Mouse (Mus musculus) cerebellum, adult 11-12 months (tissue): Measurements from ENCODE around the gene Sdcbp2.
A peak's percentile ranks its signal among the peaks of the same experiment; 100 is the strongest.
"Not testable (repeated sequence)": the region's sequence is repeated elsewhere in the genome, so short reads cannot be mapped to it uniquely, and the experiment has no call there.

Source experiments
- DNase-seq: peaks from one replicate; pipeline ENCODE4 v3.0.0; 2022

Gene Sdcbp2

DNA sequence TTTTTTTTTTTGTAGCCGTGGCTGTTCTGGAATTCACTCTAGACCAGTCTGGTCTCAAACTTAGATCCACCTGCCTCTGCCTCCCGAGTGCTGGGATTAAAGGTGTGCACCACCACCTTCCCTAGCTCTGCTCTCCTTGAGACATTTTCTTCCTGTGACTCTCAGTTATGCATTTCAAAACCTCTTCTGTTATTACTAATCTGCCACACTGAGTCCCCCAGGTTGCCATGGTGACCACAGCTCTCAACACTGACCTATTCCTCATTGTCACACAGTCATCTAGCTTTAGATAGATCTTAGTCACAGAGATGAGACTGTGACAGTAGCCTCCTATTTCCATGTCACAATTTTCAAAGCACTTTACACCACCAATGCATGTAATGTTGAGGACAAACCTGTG lies 3.0 kb upstream of the Sdcbp2 start:
- no peak for DNase-seq

DNA sequence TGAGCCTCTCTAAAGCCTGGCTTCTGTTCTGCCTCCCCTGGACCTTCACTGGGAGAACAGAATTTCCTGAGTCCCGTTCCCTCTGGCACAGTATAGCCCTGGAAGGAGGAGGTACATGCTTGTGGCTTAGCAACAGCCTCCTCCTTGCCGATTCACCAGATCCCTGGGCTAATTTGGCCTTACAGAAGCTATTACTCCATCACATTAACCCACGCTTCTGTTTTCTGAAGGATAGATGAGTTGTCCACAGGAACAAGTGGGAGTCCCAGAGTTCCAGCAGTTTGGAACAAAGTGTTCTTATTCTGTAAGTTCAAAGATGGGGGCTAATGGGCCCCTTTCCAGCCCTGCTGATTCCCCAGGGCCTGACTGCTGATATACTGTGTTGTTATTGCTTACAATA lies 1.2 kb downstream of the Sdcbp2 start:
- no peak for DNase-seq

DNA sequence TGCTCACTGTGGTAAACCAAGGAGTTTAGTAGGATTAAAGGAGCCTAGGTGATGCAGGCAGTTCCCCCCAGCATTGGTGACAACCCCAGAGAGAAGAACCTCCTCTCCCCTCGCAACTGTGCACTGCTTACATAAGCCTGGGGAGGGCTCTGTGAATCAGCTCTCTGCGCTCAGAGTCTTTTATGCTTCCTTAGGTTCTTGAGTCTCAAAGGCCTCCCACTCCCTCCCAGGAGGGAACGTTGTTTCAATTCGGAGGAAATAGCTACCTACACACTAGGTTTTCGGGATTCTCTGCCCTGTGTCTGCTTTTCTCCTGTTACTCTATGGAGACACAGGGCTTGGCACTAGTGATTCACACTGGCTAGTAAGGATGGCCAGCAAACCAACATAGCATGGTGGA lies 2.2 kb downstream of the Sdcbp2 start:
- DNase-seq, result no peak

DNA sequence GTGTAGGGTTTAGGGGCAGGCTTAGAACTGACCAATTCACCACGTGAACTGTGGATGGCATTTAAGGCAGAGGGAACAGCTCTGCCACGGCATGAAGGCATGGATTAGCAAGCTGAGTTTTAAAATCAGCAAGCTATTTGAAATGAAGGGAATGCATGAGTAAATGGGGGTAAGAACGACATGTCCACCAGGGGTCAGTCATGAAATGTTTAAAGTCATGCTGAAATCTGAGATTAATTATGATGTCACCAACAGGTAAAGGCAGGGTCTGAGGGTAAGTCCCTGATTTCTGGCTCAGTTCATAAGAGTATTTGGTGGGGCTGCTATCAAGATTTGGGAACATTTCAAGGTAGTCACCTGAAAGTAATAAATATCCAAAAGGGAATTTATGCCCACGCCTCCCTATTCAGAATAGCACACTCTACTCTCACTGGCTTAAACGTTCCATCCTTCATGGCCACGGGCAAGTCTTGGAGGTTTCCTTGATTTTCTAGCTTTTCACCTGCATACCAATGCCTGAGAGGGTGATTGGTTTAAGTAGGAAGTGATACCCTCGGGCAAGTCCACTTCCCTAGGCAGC lies 2.8 kb downstream of the Sdcbp2 start:
- DNase-seq, result peak; percentile 49

DNA sequence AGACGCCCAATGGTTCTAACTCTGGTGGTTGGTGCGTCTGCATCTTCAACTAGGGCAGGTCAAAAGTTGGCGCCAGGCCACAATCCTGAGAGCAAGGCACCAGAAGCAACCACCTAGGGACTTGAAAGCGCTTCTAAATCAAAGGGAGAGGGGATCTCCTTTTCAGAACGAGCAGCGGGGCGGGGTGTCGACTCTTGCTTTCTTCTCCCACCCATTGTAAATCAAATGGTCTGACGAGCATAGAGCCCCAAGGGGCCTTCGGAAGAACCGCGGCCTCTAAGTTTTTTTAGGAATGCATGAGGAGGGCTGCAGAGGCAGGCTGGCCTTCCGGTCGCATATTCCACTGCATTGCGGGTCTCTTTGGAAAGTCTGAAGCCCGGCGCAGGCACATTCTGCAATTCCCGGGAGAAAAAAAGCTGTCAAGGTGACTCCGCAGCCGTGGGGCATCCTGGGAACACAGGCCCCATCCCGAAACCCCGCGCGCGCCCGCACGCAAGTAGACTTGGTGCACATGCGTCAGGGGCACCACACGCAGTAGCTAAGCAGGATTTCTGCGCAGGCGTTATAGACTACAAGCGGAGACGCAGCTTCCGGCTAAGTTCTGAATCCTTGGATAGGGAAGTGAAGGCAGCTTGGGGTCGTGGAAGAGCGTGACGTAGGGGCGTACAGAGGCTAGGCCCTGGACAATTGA lies 3.4 kb downstream of the Sdcbp2 start:
- DNase-seq, result peak; percentile 94

DNA sequence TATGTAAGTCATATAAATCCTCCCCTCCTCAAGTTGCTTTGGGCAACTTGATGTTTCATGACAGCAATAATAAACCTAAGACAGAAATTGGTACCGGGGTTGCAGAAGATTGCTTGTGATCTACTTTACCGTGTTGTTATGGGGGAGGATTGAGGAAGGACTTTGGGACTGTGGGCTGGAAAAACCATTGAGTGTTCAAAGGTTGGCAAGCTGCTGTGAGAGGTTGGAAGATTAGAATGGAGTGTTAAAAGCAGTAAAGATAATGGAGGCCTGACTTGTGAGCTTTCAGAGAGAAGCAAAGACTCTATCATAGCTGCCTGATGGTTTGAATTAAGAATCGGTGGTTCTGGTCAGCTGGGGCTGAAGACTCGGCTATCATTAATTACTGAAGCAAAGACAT lies 6.8 kb downstream of the Sdcbp2 start:
- DNase-seq, result no peak

DNA sequence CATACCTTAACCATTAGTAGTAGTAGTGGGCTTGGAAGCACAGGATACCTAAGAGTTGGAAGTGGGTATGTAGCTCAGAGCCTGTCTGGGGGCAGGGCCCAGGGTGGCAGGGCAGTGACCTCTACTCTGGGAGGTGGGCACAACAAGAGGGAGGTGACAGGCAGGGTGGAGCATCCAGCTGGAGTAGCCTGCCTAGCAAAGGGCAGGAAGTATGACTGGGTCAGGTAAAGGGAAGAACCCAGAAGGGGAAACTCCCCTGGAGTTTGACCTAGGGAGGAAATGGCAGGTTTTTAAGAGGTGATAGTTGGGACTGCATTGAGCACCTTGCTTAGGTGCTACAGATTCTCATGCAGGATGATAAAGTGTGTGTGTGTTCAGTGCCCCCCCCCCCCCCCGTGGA lies 8.5 kb downstream of the Sdcbp2 start:
- DNase-seq, result no peak

DNA sequence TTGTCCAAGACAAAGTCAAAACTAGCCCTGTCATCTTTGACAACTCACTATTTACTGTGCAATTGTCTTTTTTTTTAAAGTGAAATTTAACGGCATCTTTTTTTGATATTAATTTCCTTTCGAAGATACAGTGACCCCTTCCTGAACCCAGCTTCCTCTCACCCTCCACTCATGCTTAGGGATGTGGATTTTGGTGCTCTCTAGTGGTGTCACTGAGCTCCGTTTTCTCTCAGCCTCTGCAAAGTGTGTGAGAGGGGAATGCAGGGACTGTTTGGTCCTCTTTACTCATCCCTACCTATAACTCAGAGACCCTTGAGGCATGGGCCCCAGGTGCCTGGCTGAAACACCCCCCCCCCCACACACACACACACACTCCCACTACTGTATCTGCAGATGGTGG lies 13.5 kb downstream of the Sdcbp2 start:
- DNase-seq, result no peak

DNA sequence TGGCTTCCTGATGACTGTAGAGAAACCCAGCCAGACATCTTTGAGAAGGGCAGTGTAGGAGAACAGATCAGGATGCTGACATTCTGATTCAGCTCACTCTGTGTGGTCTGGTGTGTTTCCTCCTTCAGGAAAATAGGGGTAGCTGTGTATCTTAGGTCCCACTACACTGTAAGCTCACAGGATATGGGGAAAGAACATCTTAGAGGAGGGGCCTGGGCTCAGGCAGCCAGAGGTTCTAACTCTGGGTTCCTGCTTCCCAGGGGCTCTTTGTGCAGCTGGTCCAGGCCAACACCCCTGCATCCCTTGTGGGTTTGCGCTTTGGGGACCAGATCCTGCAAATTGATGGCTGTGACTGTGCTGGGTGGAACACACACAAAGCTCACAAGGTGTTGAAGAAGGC lies 14.4 kb downstream of the Sdcbp2 start:
- no peak for DNase-seq

DNA sequence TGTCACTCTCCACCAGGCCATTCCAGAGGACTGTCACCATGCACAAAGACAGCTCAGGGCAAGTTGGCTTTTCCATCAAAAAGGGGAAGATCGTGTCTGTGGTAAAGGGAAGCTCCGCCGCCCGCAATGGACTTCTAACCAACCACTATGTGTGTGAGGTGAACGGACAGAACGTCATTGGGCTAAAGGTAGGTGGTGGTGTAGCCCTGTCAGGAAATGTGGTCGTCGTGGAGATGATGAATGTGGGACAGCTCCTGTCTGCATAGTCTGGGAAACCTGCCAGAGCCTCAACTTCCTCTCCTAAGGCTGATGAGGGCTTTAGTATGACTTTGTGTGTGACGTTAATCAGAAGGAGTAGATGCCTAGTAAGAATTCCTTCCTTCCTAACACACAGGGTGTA lies 14.9 kb downstream of the Sdcbp2 start:
- no peak for DNase-seq

DNA sequence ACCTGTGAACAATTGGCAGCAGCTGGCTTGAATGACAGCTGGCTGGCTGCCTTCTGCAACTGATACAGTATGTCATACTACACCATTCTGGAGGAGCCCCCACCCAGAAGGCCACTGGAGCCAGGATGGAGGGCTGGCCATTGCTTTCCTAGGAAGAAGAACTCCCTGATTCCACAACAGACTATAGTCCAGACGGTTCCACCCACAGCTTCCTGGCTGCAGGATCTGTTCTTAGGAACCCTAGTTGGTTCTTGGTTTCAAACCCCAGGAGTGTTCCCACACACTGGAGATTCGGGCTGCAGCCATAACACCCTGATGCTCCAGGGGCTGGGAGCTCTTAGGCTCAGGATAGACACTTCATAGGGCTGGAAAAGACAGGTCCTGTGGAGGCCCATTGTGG lies 25.6 kb downstream of the Sdcbp2 start:
- no peak for DNase-seq

DNA sequence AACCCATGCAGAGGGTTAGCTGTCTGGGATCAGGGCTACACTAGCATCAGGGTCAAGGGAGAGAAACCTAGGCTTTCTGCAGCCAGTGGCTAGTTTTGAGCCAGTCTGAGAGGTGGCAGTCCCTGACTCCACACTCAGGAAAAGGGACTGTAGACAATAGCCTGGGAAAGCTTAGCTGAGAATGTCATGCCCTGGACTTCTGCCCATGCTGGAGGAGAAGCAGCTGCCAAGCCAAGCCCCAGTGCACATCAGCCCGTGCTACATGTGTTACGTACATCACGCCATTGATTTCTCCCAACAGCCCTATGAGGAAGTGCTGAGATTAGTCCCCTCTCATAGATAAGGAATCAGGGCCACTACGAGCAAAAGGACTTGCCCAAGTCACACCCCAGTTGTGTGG lies 29.7 kb downstream of the Sdcbp2 start:
- DNase-seq, result no peak

DNA sequence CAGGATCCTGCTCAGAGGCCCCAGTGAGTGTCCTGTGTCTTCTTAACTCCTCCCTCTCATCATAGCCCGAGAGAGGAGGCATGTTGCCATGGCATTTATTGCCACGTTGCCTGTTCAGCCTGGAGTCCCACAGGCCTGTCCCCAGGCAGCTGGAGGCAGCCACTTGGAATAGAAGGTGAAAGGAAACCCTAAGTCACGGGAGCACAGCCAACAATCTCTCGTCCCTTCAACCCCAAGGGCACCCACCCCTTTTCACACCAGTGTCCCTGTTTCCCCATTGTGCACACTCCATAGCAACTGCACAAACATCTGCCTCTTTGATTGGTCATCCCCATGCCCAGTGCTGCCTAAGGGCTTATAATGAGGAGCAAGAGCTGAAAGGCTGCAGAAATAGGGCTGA lies 31.2 kb downstream of the Sdcbp2 start:
- DNase-seq, result peak; percentile 45

DNA sequence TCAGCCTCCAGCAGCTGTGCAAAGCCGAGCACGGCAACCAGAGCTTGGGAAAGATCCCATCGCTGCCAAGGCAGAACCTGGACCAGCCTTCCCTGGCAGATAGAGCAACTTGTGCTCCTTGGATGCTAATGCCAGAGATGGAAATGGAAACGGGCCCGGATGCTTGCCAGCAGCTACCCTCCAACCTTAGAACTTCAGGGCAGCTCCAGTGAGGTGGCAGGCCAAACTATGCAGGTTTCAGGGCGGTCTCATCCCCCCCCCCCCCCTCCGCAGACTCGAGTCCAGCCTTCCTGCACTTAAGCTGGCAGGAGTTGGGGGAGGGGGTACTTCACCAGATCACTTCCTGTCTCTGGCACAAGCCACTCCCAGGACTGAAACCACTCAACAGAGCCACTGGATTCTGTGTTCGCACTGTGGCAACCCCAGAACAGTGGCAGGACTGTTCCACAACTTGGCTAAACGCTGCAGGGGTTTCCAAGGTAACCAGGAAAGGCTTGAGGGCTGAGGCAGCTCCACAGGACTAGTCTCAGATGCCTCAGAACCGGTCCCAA lies 33.1 kb downstream of the Sdcbp2 start:
- DNase-seq, result peak; percentile 55

DNA sequence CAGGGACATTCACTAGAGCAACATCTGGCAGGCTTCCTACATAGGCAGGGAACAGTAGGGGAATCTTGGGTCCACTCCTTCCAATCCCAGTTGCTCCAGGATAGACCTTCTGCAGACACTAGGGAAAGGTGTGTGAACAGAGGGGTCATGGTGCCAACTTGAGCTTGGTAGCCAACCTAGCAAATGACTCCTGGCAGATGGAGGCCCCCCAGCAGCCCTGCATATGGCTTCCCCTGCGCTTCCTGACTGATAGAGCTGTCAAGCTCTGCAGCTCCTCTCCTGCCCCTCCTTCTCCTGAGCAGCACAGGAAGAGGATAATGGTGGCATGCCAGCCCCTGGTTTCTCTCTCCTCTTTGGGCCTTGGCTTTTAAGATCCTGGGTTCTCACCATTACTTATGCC lies 36.0 kb downstream of the Sdcbp2 start:
- peak; percentile 90 for DNase-seq

DNA sequence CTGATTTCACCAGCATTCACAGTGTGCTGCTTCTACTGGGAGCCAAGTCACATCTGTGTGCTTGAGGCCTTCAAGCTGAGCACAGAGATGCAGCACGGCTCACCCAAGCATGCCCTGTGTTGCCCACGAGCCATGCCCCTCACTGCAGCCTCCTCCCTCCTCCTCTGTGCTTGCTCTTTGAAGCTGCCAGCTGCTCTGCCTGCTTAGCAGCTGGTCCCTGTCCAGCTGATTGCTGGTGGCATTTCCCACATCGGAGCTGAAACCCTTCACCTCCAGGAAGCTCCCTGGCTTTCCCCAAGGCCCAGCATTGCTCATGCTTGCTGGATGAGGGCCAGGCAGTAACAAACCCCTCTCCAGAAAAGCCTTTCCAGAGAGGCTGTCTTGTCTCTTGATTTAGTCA lies 37.6 kb downstream of the Sdcbp2 start:
- no peak for DNase-seq

DNA sequence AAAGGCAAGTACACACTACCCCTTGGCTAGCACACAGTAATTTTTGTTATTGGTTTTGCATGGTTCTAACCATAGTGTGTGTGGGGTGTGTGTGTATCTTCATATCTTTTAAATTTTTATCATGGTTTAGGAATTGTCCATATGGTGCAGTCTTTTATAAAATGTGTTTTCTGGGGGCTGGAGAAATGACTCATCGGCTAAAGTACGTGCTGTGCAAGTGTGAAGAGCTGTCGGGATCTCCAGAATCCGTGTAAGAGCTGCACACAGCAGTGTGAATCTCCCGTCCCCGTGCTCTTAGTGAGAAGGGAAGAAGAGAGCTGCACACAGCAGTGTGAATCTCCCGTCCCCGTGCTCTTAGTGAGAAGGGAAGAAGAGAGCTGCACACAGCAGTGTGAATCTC lies 43.4 kb downstream of the Sdcbp2 start:
- DNase-seq, result not testable (repeated sequence)

DNA sequence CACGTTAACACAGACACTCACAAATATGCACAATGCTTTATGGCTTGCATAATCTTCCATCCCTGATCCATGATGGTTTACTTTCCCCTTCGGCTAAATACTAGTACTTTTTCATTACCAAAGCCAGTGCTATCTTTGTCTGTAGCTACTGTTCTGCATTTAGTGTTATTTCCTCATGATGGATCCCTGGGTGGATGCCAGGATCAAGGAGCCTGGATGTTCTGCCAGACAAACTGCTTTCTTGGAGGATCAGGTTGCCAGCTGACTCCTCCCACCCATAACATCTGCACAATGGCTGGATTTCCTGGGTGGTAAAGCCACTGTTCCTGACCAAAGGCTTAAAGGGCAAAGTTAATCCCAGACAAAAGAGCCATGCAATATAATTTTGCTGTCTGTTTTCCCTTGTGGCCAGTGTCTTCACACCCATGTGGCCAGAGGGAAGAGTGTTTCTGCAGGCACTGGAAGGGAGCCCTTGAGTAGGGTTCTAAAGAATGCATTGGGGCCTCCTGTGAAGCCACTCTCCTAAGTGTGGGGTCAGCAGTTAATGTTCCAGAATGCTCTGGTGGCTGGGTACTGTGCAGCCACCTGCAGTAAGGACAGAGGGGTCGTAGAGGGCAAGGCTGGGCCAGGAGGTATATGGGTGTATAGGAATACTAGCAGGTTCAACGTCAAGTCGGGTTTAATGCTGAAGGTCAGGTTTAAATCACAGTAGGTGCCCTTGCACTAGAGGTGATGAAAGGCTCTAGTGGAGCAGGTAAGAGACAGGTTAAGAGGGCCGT lies 44.3 kb downstream of the Sdcbp2 start:
- DNase-seq, result no peak

DNA sequence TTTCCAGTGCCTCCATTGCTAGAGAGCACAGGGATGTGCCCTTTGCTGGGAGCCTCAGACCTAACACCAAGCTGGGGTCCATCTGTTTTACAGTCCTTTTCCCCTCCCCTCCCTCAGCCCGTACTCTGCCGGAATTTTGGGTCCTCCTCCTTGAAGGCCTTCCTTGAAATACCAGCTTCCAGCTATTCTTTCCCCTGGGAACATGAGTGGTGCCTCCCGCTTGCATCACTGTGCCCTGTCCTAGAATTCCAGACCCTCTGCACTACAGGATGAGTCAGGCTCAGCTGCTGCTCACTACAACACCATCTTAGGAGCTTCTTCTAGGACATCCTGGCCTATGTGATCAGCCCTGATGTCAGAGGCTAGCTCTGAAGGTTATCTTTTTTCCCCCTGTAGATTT lies 51.4 kb downstream of the Sdcbp2 start:
- DNase-seq, result no peak

DNA sequence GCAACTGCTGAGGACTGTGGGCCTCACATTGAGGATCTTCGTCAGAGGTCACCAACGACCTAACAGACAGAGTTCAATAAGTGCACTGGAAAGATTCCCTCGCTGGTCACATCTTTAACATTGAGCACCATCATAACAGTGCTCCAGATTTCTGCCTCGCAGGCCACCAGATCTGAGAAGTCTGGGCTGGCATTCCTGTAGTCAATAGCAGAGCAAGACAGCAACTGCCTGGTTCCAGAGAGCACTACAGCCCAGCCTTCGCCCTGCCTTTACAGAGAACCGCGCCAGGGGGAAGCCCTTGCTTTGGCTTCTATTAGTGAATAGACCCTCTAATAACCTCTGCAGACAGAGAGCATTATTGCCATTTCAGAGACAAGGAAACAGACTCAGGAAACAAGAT lies 53.9 kb downstream of the Sdcbp2 start:
- no peak for DNase-seq

DNA sequence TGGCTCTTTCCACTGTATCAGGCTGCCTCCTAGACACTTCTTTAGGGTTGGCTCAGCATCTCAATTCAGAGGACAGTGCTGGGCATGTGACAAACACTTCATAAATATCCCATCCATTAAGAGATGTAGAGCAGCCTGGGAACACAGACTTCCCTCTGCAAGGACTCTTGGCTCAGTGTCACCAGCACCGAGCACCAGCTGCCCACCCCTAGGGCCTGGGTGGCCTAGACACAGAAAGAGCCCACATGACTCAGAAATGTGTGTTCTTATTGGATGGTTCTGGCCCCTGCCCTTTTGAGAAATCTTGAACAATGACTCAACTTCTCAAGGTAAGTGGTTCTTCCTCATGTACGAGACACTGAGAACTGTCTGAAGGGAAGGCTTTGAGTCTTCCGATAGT lies 55.6 kb downstream of the Sdcbp2 start:
- no peak for DNase-seq

DNA sequence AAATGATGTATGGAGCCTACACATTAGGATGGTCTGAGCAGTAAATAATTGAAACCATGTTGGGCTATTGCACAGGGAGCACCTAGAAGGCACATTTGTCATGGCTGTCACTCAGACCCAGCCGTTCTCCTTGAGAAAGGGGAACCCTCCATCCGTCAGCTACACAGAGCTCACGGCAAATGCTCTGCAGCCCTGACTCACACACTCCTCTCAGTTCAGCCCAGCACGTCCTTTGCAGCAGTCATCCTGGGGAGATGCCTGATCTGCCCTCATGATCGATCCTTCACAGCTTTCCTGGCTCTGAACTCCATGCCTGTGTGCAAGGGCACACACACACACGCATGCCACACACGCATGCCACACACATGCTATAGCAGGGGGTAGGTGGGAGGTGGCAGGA lies 56.9 kb downstream of the Sdcbp2 start:
- no peak for DNase-seq

DNA sequence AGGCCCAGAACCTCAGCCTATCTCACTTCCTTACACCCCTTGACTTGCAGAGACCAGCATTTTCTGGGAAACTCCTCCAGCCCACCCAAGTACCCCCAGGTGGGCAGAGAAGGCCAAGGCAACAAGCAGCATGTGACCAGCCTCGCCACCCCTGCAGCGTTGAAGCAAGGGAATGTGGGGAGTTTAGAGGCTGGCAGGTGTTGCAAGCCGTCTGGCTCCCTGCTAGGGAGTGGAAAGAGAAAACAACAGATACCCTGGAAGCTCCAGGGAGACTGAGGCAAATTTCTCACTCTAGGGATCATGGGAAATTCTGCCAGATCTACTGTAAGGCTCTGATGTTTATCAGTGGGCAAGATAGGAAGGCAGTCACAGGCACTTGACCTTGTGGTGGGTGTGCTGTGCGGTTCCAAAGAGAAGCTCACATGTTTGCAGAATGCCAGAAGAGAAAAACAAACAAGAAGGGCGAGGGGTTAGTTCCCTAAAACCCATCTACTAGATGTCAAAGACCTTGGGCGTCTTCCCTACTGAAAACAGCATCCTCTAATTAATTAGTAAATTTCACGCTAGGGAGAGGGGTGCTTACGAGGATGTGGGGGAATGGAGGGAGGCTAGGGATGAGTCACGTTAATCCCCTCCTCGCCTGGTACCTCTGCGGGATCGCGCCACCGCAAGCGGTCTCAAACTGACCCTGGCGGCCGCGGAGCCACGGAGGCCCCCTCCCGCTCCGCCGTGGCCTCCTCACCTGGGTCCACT lies 59.2 kb downstream of the Sdcbp2 start:
- peak; percentile 39 for DNase-seq
